Mouse (Mus musculus): ENCODE results near the gene Gm43191. TPM values are rescaled to one million over a fixed set of nuclear protein-coding genes. Genes with fewer than 3 reads are reported as not detected.

The Gm43191 gene
- polyA plus RNA-seq (2016; fragmentation: Nextera tagmentation; extraction: Ambion mirVana), result 0.59 TPM in 1 of 2 replicates, not detected in the other

- WGBS, result 90% methylated on average over 1 of the region's 1 CpGs
- no peak for DNase-seq (ENCODE audit: low spot score)
- Histone ChIP-seq H3K4me1 (no peaks in the 10 kb centered on the region), H3K27me3 (ENCODE audit: insufficient read depth, poor library complexity, severe bottlenecking) (no peaks in the 10 kb centered on the region), H3K4me3 (no peak within 1 kb of the TSS), H3K9me3 (no peaks in the 10 kb centered on the region), H3K27ac (no peak within 1 kb of the TSS), H3K36me3 (peaks cover 32% of the 10 kb centered on the region)
Measured at GRCm38 (mm10) chr3:116681160-116681559, at the start of gene Gm43191. Gm43191 (minus strand) TSS chr3:116681260.

- H3K27ac ChIP-seq, result no peak overlapping the region
- H3K4me1 ChIP-seq, result peaks cover 7% of the 10 kb centered on the region
- WGBS, result 75% methylated on average over 2 of the region's 2 CpGs
- no peak for DNase-seq (ENCODE audit: low spot score)
- H3K27me3 ChIP-seq (ENCODE audit: insufficient read depth, poor library complexity, severe bottlenecking), result no peaks in the 10 kb centered on the region
- no peak overlapping the region for H3K4me3 ChIP-seq
- no peaks in the 10 kb centered on the region for H3K36me3 ChIP-seq
- no peaks in the 10 kb centered on the region for H3K9me3 ChIP-seq
Measured at GRCm38 (mm10) chr3:116729483-116730174, 48.6 kb upstream of the Gm43191 start.

DNA sequence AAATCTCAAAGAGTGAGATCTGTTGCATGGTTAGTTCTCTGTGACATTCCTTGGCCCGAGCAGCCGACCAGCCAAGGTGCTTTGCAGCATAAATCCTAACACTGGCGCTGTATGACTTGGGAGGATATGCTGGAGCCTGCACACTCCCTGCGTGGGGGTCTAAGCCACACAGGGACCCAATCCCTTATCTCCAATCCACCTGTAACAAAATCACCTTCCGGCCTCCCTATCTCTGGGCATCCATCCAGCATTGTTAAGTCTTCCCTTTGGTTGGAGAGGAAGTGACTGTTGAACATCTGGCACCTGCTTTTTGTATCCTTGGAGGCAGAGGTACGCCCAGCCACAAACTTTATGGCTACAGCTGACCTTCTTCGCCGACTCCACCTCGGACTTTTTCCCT lies 45.7 kb upstream of the Gm43191 start:
- no peak overlapping the region for H3K4me3 ChIP-seq
- 62% methylated on average over 9 of the region's 9 CpGs for WGBS
- H3K4me1 ChIP-seq, result peaks cover 7% of the 10 kb centered on the region
- no peak for DNase-seq (ENCODE audit: low spot score)
- H3K27me3 ChIP-seq (ENCODE audit: insufficient read depth, poor library complexity, severe bottlenecking), result no peaks in the 10 kb centered on the region
- no peaks in the 10 kb centered on the region for H3K36me3 ChIP-seq
- H3K27ac ChIP-seq, result no peak overlapping the region
- H3K9me3 ChIP-seq, result no peaks in the 10 kb centered on the region

- DNase-seq (ENCODE audit: low spot score), result no peak
- Histone ChIP-seq H3K9me3 (no peaks in the 10 kb centered on the region), H3K27ac (no peak overlapping the region), H3K27me3 (ENCODE audit: insufficient read depth, poor library complexity, severe bottlenecking) (no peaks in the 10 kb centered on the region), H3K4me1 (peaks cover 7% of the 10 kb centered on the region), H3K4me3 (no peak overlapping the region), H3K36me3 (no peaks in the 10 kb centered on the region)
- 63% methylated on average over 10 of the region's 10 CpGs for WGBS
Measured at GRCm38 (mm10) chr3:116723496-116724481, 42.7 kb upstream of the Gm43191 start.

- Histone ChIP-seq H3K4me3 (no peak overlapping the region), H3K36me3 (no peaks in the 10 kb centered on the region), H3K4me1 (peaks cover 7% of the 10 kb centered on the region), H3K27me3 (ENCODE audit: insufficient read depth, poor library complexity, severe bottlenecking) (no peaks in the 10 kb centered on the region), H3K27ac (no peak overlapping the region), H3K9me3 (no peaks in the 10 kb centered on the region)
- WGBS, result 71% methylated on average over 4 of the region's 4 CpGs
- no peak for DNase-seq (ENCODE audit: low spot score)
Measured at GRCm38 (mm10) chr3:116722980-116723379, 41.9 kb upstream of the Gm43191 start.

GRCm38 (mm10) chr3:116718951-116719350 lies 37.9 kb upstream of the Gm43191 start:
- 45% methylated on average over 3 of the region's 3 CpGs for WGBS
- Histone ChIP-seq H3K9me3 (no peaks in the 10 kb centered on the region), H3K36me3 (no peaks in the 10 kb centered on the region), H3K27me3 (ENCODE audit: insufficient read depth, poor library complexity, severe bottlenecking) (no peaks in the 10 kb centered on the region), H3K4me3 (no peak overlapping the region), H3K27ac (no peak overlapping the region), H3K4me1 (peaks cover 2% of the 10 kb centered on the region)
- DNase-seq (ENCODE audit: low spot score), result no peak

DNA sequence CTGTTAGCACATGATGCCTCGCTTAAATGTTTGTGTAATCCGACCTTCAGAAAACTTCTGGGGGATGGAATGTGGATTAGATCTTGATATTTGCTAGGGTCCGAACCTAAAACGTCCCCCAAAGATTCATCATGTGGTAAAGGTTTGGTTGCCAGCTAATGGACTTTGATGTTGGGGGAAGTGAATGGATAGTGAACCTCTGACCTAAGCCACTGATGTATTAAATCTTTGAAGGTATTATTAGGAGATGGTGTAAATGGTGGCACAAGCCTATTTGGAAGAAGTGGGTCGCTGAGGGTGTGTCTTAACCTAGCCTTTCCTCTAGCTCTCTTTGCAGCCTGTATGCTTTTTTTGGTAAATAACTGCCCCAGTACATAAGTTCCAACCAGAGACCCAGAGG lies 32.0 kb upstream of the Gm43191 start:
- Histone ChIP-seq H3K4me3 (peak overlapping the region; percentile 99), H3K4me1 (peaks cover 28% of the 10 kb centered on the region), H3K27me3 (ENCODE audit: insufficient read depth, poor library complexity, severe bottlenecking) (no peaks in the 10 kb centered on the region), H3K9me3 (no peaks in the 10 kb centered on the region), H3K27ac (no peak overlapping the region), H3K36me3 (no peaks in the 10 kb centered on the region)
- 26% methylated on average over 5 of the region's 5 CpGs for WGBS
- no peak for DNase-seq (ENCODE audit: low spot score)

DNA sequence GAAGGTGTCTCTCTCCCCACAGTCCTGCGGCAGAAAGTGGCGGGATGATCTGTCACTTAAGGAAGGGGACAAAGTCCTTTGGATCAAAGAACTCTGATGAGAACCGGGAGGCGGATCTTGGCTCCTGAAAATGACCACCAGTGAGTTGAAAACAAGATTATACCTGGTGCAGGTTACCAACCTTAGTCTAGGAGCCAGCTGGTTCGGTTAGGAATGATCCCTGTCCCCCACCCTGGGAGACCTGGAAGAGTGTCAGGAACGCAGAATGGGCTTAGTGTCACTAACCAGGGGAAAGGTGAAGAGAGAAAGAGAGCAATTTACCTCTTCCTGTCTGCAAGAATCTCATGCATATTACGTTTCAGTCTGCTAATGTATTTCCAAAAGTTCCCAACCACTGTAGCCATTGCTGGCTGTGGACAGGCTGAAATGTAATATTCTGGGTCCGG lies 31.4 kb upstream of the Gm43191 start, which contains the start of gene Slc35a3:
Gene Slc35a3, minus strand, starts transcription at position 396 of the 446 bp plus-strand sequence.
- DNase-seq (ENCODE audit: low spot score), result no peak
- Histone ChIP-seq H3K4me3 (peak within 1 kb of the TSS; percentile 99), H3K27ac (peak within 1 kb of the TSS; percentile 97), H3K27me3 (ENCODE audit: insufficient read depth, poor library complexity, severe bottlenecking) (no peaks in the 10 kb centered on the region), H3K4me1 (peaks cover 28% of the 10 kb centered on the region), H3K36me3 (no peaks in the 10 kb centered on the region), H3K9me3 (no peaks in the 10 kb centered on the region)
- WGBS, result 4% methylated on average over 8 of the region's 8 CpGs

DNA sequence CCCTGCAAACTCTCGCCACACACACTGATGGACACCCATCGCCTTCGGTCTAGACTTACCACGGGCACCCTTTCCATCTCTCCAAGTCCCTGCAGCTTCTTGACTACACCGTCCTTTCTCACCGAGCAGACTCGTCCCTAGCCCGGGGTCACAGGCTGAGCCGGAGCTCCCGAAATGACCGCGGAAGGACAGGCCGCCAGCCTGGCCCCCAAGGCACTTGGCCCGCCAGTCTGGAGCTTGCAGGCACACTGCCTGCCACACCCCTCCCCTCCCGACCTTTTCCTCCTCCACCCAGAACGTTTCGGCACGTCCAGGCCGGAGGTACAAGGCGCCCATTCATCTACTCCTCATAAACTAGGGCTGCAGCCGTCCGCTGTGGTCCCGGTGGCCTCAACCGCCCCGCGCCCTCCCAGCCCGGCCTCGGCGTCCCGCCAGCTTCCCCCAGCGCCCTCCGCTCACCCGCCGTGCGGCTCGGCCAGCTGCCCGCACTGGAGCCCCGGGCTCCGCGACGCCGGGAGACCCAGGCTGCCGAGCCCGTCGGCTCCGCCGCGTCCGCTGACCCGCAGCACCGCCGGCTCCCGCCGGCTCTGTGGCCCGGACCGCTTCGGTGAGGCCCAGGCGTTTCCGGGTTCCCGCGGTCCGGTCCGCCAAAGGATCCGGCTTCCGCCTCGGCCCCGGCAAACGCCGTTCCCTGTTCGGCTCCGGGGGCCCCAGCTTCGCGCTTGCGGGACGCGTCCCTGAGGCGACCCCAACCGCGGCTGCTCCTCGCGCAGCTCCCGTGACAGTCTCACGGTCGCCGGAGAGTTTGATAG lies 30.8 kb upstream of the Gm43191 start:
- under 1% methylated on average over 85 of the region's 85 CpGs for WGBS
- Histone ChIP-seq H3K9me3 (no peaks in the 10 kb centered on the region), H3K36me3 (peaks cover 2% of the 10 kb centered on the region; the same call in 1 of the 2 replicates), H3K4me1 (peaks cover 28% of the 10 kb centered on the region), H3K27ac (peak overlapping the region; percentile 97), H3K27me3 (ENCODE audit: insufficient read depth, poor library complexity, severe bottlenecking) (no peaks in the 10 kb centered on the region), H3K4me3 (peak overlapping the region; percentile 99)
- DNase-seq (ENCODE audit: low spot score), result peak; percentile 87

DNA sequence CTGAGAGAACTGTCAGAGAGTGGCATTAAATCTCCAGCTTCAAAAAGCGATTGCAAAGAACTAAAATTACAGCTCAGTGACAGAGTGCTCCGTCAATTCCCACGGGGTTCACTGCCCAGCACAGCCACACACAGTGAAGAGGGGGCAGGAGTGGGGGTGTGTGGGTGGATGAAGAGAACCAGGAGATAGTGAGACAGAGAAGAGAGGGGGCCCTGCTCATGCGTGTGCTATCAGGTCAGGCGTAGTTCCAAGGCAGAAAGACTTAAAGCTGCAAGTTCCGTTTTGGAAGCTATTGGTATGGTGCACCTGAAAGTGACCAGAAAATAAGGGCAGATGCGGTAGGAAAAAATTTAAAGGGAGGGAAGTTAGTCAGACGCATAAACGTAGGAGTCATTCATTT lies 29.9 kb upstream of the Gm43191 start:
- Histone ChIP-seq H3K9me3 (no peaks in the 10 kb centered on the region), H3K27me3 (ENCODE audit: insufficient read depth, poor library complexity, severe bottlenecking) (no peaks in the 10 kb centered on the region), H3K4me3 (peak overlapping the region; percentile 99), H3K4me1 (peaks cover 28% of the 10 kb centered on the region), H3K36me3 (peaks cover 2% of the 10 kb centered on the region; the same call in 1 of the 2 replicates), H3K27ac (0 out of 2 replicates have a peak overlapping the region, but pooled peaks have one; percentile 97)
- DNase-seq (ENCODE audit: low spot score), result no peak
- 40% methylated on average over 9 of the region's 9 CpGs for WGBS

- DNase-seq (ENCODE audit: low spot score), result no peak
- peaks cover 13% of the 10 kb centered on the region for H3K4me1 ChIP-seq
- H3K36me3 ChIP-seq, result peaks cover 2% of the 10 kb centered on the region; the same call in 1 of the 2 replicates
- H3K4me3 ChIP-seq, result no peak overlapping the region
- 93% methylated on average over 1 of the region's 1 CpGs for WGBS
- H3K9me3 ChIP-seq, result no peaks in the 10 kb centered on the region
- H3K27me3 ChIP-seq (ENCODE audit: insufficient read depth, poor library complexity, severe bottlenecking), result no peaks in the 10 kb centered on the region
- no peak overlapping the region for H3K27ac ChIP-seq
Measured at GRCm38 (mm10) chr3:116705637-116706204, 24.7 kb upstream of the Gm43191 start.

DNA sequence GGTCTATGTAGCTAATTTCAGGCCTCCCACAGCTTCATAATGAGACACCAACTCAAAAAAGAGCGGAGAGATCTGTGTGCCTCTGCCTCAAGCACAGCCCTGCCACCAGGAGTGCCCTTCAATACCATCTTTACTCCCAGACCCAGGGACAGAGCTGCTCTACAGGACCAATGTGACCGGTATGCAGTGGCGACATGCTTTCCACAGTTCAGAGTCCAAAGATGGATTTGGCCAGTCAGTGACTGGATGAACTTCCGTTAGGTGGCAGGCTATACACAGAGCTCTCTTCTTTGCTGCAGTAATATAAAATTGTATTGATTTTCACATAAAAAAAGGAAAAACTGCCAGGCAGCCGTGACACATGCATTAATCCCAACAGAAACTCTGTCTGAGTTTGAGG lies 22.8 kb upstream of the Gm43191 start:
- DNase-seq (ENCODE audit: low spot score), result no peak
- H3K9me3 ChIP-seq, result no peaks in the 10 kb centered on the region
- H3K36me3 ChIP-seq, result peaks cover 2% of the 10 kb centered on the region; the same call in 1 of the 2 replicates
- H3K4me3 ChIP-seq, result no peak overlapping the region
- no peaks in the 10 kb centered on the region for H3K27me3 ChIP-seq (ENCODE audit: insufficient read depth, poor library complexity, severe bottlenecking)
- 92% methylated on average over 5 of the region's 5 CpGs for WGBS
- no peak overlapping the region for H3K27ac ChIP-seq
- peaks cover 4% of the 10 kb centered on the region for H3K4me1 ChIP-seq

Measured in heart, embryonic 10.5 days (tissue).